Mouse (Mus musculus) heart, embryonic 12.5 days (tissue): ENCODE measurements around the gene Gpatch8. TPM values are rescaled to one million over a fixed set of nuclear protein-coding genes. Genes with fewer than 3 reads are reported as not detected.
A peak's percentile ranks its signal among the peaks of the same experiment; 100 is the strongest.

Source experiments
- ATAC-seq: fragments of 200-750 bp; cut with Nextera tagmentation; 2 replicates; pipeline ENCODE4 v1.8.0; 2017; ENCODE audit warnings: moderate TSS enrichment, moderate library complexity; ENCODE audit not compliant: insufficient number of reproducible peaks, low FRiP score
- H3K27ac ChIP-seq: fragments of 300-500 bp; sonication (generic); 2 replicates; pipeline ENCODE4 v1.5.1; 2016; ENCODE audit warnings: mild to moderate bottlenecking, moderate library complexity; ENCODE audit not compliant: poor library complexity, severe bottlenecking
- H3K27me3 ChIP-seq: fragments of 300-500 bp; sonication (generic); replicated peaks from 2 replicates; pipeline ENCODE4 v1.6.1; 2016; ENCODE audit warnings: mild to moderate bottlenecking, moderate library complexity
- H3K36me3 ChIP-seq: fragments of 300-500 bp; sonication (generic); 2 replicates; pipeline ENCODE4 v1.6.1; 2016; ENCODE audit warnings: mild to moderate bottlenecking, moderate library complexity
- H3K4me1 ChIP-seq: fragments of 300-500 bp; sonication (generic); replicated peaks from 2 replicates; pipeline ENCODE4 v1.6.1; 2016; ENCODE audit warnings: mild to moderate bottlenecking
- H3K4me2 ChIP-seq: fragments of 300-500 bp; sonication (generic); 2 replicates; pipeline ENCODE4 v1.6.1; 2016; ENCODE audit warnings: mild to moderate bottlenecking, moderate library complexity
- H3K4me3 ChIP-seq: fragments of 300-500 bp; sonication (generic); 2 replicates; pipeline ENCODE4 v1.5.1; 2016; ENCODE audit warnings: mild to moderate bottlenecking
- H3K9ac ChIP-seq: fragments of 300-500 bp; sonication (generic); 2 replicates; pipeline ENCODE4 v1.6.1; 2016; ENCODE audit warnings: mild to moderate bottlenecking, moderate library complexity
- H3K9me3 ChIP-seq: fragments of 300-500 bp; sonication (generic); replicated peaks from 2 replicates; pipeline ENCODE4 v1.6.1; 2016; ENCODE audit warnings: mild to moderate bottlenecking, moderate library complexity
- WGBS: fragments of 180-500 bp; shearing (Covaris S2); methylation state at CpG from one replicate; pipeline ENCODE4 v1.1.7; 2016; 5-methylcytosine and 5-hydroxymethylcytosine counted together
- polyA plus RNA-seq: library from polyadenylated mRNA; unstranded; fragments of >200 nt; fragmentation: Nextera tagmentation; extraction: Ambion mirVana; gene quantifications from 2 replicates; pipeline ENCODE4 v1.2.1, GENCODE M21; 2016

Gene Gpatch8
- polyA plus RNA-seq, 1 experiment from 2014 or later = 38.9 TPM

DNA sequence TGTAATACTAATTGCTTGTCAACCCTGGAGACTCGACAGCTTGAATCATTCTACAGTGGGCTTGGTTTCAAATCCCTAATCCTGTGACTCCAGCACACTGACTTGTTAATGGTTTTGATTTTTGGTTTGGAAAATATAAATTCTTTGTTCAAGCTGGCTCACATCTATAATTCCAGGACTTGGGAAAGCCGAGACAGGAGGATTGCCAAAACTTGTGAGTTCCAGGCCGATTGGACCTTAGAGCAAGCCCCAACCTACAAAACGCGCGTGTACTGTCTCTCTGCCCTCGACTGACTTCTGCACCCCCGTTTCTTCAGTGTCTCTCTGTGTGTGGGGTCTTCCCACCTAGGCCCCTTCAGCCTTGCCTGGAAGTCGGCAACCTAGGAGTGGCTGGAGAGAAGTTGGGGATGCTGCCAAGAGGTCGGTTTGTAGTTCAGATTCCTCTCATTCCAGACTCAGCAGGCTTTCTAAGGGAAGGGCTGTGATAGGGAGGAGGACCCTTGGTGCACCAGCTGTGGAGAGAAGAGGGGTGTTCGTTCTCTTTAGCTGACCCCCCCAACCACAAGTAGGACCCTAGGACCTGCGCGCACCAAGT lies 25.9 kb upstream of the Gpatch8 start:
- Histone ChIP-seq H3K27me3 (no peaks in the 10 kb centered on the region), H3K27ac (peak overlapping the region; percentile 78), H3K9me3 (peaks cover 10% of the 10 kb centered on the region; the same call in 1 of the 2 replicates), H3K36me3 (0 out of 2 replicates have a peak, but pooled peaks cover 3% of the 10 kb centered on the region), H3K4me1 (peaks cover 45% of the 10 kb centered on the region), H3K4me2 (peak overlapping the region; percentile 32), H3K9ac (peak overlapping the region; percentile 20; the same call in 1 of the 2 replicates), H3K4me3 (no peak overlapping the region)
- WGBS = 20% methylated on average over 13 of the region's 13 CpGs
- no peak; the same call in 1 of the 2 replicates for ATAC-seq

DNA sequence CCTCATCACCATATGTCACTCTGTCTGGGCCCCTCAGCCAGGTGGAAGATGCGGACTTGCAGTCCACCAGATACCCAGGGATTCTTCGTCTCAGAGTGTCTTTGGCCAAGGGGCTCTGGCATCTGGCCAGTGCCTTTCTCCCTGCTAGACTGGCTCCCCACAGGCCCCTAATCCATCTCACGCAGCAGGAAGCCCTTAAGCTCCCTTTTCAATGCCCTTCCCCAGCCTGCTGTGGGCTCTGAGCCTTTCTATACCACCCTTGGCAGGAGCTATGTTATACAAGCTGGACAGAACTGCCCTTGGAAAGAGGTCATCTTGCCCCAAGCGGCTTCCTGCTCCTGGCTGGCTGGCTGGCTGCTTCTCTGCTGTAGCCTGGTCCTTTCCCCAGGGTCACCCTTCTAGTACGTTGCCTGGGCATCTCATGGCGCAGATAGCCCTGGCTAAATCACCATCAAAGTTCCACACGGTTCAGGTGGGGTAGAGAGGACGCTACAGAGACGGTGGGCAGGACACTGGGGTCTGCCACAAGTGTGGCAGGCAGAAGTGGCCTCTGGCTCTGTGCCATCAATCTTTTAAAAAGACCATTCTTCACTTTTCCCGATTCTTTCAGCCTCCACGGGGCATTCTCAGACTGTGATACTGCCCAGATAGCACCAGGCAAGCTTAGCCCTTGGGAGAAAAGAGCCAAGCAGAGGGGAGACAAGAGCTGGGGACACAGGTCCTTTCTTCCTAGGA lies 25.3 kb upstream of the Gpatch8 start:
- Histone ChIP-seq H3K4me1 (peaks cover 48% of the 10 kb centered on the region), H3K9ac (no peak overlapping the region), H3K4me2 (peak overlapping the region; percentile 1; the same call in 1 of the 2 replicates), H3K27ac (peak overlapping the region; percentile 78), H3K9me3 (peaks cover 5% of the 10 kb centered on the region; the same call in 1 of the 2 replicates), H3K4me3 (no peak overlapping the region), H3K36me3 (no peaks in the 10 kb centered on the region), H3K27me3 (no peaks in the 10 kb centered on the region)
- ATAC-seq = no peak
- 17% methylated on average over 11 of the region's 11 CpGs for WGBS

DNA sequence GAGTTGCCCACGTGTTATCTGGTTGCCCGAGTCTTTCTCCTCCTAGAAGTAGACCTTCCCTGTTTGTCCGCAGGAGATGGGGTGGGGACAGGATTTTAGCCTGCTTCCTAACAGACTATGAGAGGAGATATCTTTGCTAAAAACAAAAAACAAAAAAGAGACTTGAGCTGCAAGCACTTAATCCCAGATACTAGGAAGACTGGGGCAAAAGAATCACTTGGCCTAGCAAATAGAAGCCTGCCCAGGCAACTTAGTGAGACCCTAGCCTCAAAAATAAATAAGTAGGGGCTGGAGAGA lies 23.8 kb upstream of the Gpatch8 start:
- WGBS = 47% methylated on average over 3 of the region's 3 CpGs
- H3K36me3 ChIP-seq = no peaks in the 10 kb centered on the region
- peaks cover 48% of the 10 kb centered on the region for H3K4me1 ChIP-seq
- ATAC-seq = no peak
- no peaks in the 10 kb centered on the region for H3K27me3 ChIP-seq
- peak overlapping the region; percentile 83; the same call in 1 of the 2 replicates for H3K27ac ChIP-seq
- H3K9ac ChIP-seq = peak overlapping the region; percentile 72
- peak overlapping the region; percentile 61 for H3K4me2 ChIP-seq
- H3K4me3 ChIP-seq = peak overlapping the region; percentile 38
- no peaks in the 10 kb centered on the region for H3K9me3 ChIP-seq

DNA sequence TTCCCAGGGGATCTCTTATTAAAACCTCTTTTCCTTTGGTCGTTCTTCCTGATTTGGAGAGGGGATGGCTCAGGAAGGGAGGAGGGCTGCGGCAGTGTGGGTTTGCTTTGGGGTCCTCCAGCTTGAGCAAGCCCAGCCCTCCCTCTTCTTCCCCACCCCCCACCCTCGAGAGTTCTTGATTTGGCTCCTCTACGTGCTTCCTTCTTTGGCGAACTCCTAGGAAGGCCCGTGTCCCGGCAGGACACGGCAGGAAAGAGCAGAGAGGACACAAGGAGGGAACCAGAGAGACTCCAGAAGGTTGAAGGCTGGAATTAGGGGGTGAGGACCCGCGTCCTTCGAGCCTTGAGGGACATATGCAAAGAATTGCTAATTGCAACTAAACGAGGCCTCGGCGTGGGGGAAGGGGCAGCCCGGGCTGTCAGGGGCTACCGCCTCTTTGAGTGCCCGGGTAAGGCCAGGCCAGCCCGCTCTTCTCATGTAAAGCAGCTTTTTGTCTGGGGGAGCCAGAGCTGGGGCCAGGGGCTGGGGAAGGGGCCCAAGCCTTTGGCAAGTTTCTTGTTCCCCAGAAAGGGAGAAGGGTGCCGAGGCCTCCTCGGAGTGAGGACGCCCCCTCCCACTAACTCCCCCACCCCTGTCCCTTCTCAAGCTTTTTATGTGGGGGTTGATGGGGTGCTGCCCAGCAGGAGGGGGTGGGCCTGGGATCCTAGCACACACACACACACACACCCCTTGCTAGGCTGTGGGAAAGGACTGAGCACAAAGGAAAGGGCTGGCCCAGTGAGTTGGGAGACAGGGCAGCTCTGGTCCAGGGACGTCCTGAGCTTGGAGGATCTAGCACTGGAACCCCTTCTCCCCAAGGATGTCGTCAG lies 23.2 kb upstream of the Gpatch8 start, which contains the start of gene Gm11627:
TSS of gene Gm11627 (minus strand) at position 297 of the 869 bp plus-strand sequence.
- no peaks in the 10 kb centered on the region for H3K36me3 ChIP-seq
- peaks cover 48% of the 10 kb centered on the region for H3K4me1 ChIP-seq
- H3K27ac ChIP-seq = peak within 1 kb of the TSS; percentile 83
- H3K9ac ChIP-seq = peak within 1 kb of the TSS; percentile 72
- ATAC-seq = peak; percentile 19; the same call in 1 of the 2 replicates
- no peaks in the 10 kb centered on the region for H3K27me3 ChIP-seq
- no peaks in the 10 kb centered on the region for H3K9me3 ChIP-seq
- H3K4me2 ChIP-seq = peak within 1 kb of the TSS; percentile 61
- peak within 1 kb of the TSS; percentile 38 for H3K4me3 ChIP-seq
- WGBS = 11% methylated on average over 23 of the region's 23 CpGs

DNA sequence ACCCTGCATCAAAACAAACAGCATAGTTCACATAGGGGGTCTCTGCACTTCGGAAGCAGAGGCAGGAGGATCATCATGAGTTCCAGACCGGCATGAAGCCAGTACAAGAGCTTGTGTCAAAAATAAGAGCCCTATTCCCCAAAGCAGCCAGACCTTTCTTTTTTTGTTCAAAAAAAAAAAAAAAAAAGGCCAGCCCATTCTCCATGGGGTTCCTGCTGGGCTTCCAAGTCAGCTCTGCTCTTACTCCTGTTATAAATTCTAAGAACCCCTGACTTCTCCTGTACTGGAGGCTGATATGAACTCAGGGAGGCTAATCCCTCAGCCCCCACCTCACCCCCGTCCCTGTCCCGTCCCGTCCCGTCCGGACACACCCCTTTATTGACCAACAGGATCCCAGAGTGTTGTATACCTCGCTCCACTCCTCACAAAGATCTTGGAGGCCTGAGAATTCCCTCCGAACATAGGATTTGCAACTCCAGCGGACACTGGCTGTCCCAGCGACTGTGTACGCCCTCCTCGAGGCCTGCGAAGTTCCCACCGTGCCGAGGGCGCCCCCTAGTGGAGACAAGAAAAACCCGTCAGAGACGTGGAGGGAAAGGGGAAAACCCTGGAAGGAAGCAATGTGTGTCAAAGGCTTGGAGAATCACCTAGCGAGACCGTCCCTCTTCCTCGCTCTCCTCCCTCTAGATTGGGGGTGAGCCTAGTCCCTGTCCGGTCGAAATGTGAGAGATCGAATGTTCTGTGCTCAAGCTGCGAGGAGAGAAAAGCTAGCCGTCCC lies 22.3 kb upstream of the Gpatch8 start:
- ATAC-seq = peak; percentile 13; the same call in 1 of the 2 replicates
- peaks cover 48% of the 10 kb centered on the region for H3K4me1 ChIP-seq
- peak overlapping the region; percentile 38 for H3K4me3 ChIP-seq
- peak overlapping the region; percentile 72 for H3K9ac ChIP-seq
- H3K4me2 ChIP-seq = peak overlapping the region; percentile 61
- no peaks in the 10 kb centered on the region for H3K36me3 ChIP-seq
- WGBS = 9% methylated on average over 27 of the region's 27 CpGs
- H3K9me3 ChIP-seq = no peaks in the 10 kb centered on the region
- no peaks in the 10 kb centered on the region for H3K27me3 ChIP-seq
- peak overlapping the region; percentile 83 for H3K27ac ChIP-seq

DNA sequence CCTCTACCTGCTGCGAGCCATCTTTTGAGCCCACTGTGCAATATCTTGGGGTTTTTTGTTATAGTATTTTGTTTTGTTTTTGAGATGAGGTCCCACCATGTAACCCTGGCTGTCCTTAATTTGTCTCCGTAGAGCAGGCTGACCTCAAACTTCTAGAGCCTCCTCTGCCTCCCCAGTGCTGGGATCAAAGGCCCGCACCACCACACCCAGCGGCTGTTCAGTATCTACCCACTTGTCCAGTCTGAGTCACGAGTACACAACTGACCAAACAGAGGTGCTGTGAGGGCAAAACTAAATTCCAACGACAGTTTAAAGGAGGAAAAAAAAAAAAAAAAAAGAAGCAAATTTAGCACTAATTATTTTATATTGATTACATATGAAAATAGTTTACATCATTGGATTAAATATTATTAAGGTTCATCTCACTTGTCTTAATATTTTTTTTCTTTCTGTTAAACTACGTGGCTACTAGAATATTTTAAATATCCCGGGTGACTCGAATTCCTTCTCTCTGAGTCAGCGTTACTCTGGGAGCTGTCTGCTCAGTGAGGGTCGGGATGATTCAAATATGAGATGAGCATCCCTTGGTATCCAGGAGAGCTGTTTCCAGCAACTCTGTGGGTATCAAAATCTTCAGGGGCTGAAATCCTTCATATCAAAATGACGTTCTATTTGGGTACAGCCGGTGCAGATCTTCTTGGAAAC lies 20.0 kb upstream of the Gpatch8 start:
- H3K9ac ChIP-seq = no peak overlapping the region

DNA sequence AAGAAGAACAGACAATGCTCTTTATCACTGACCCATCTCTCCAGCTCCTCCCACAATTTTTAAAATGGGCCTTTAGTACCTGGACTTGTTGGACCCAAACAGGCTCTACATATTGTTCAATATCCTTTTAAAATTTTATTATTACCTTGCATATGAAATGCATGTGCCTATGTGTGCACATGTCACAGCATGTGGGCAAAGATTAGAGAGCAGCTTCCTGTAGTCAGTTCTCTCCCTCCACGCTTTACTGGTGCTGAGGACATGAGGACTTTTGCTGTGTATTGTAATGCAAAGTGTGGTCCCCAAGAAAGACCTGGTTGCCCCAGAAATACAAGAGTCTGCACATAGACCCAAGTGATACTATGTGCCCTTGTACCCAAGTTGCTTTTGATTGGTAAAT lies 18.8 kb upstream of the Gpatch8 start:
- Histone ChIP-seq H3K4me1 (peaks cover 24% of the 10 kb centered on the region), H3K9me3 (no peaks in the 10 kb centered on the region), H3K36me3 (no peaks in the 10 kb centered on the region), H3K4me3 (no peak overlapping the region), H3K27me3 (no peaks in the 10 kb centered on the region), H3K4me2 (no peak overlapping the region), H3K27ac (no peak overlapping the region), H3K9ac (no peak overlapping the region)
- ATAC-seq = no peak
- 69% methylated on average over 1 of the region's 1 CpGs for WGBS

More for the DNA sequence above, 20.0 kb upstream of the Gpatch8 start:
- 36% methylated on average over 13 of the region's 13 CpGs for WGBS
- H3K27ac ChIP-seq = peak overlapping the region; percentile 2; the same call in 1 of the 2 replicates
- no peak for ATAC-seq
- no peak overlapping the region for H3K4me3 ChIP-seq
- no peaks in the 10 kb centered on the region for H3K9me3 ChIP-seq
- no peaks in the 10 kb centered on the region for H3K27me3 ChIP-seq
- H3K4me2 ChIP-seq = no peak overlapping the region
- peaks cover 32% of the 10 kb centered on the region for H3K4me1 ChIP-seq
- H3K36me3 ChIP-seq = no peaks in the 10 kb centered on the region

DNA sequence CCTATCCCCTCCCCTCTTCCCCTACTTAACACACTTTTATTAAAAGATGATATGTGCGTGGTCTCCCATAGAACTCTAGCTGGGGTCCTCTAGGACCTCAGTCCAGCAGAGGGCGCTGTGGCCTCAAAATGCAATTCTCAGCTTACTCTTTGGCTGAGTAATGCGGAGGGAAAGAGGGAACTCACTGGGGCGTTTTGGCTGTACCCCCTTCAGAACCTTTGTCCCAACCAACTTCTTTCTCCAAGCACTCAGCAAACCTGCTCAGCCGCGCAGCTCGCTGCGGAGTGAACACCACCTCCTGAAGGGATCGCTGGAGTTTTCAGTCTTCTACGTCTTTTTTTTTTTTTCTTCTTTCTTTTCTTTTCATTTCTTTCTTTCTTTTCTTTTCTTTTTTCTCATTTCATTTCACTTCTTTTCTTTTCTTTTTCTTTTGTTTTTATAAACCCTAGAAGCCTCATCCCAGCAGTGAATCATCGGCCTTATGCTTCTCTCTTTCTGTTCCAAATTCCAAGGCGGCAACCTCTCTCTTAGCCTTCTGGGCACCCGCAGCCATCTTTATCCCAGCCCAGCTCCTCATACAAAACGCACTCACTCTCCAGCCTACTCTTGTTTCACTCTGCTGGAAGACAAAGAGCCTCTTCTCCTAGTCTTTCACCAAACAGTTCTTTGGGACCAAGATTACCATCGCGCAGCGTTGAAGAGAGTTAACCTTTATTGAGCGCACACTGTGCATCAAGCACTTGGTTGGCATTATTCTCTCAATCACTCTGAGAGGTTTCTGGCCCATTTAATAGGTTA lies 16.9 kb upstream of the Gpatch8 start:
- peak overlapping the region; percentile 73 for H3K9ac ChIP-seq
- peak; percentile 63; the same call in 1 of the 2 replicates for ATAC-seq
- 14% methylated on average over 18 of the region's 18 CpGs for WGBS
- H3K27ac ChIP-seq = no peak overlapping the region
- H3K4me2 ChIP-seq = peak overlapping the region; percentile 75
- no peaks in the 10 kb centered on the region for H3K36me3 ChIP-seq
- H3K27me3 ChIP-seq = no peaks in the 10 kb centered on the region
- no peaks in the 10 kb centered on the region for H3K9me3 ChIP-seq
- H3K4me3 ChIP-seq = peak overlapping the region; percentile 54
- H3K4me1 ChIP-seq = peaks cover 8% of the 10 kb centered on the region

DNA sequence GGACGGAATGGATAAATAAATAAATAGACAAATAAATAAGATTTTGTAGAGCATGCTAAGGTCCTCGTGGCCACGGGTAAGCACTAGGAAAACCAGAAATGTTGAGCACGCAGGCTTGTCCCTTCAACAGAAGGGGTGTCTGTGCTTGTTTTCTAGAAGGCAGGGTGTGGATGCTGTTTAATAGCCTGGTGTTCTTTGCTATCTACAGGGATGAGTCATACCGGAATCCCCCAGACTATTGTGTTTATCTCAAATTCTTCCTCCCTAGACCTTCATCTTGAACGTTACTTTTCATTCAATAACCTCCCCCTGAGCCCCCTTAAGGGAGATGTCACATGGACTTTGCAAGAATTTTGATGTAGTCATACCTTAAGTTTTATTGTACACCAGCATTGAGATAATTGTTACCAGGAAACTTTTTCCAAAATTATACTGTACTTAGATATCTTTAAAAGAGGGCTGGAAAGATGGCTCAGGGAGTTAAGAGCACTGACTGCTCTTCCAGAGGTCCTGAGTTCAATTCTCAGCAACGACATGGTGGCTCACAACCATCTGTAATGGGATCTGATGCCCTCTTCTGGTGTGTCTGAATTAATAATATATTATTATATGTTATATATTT lies 12.7 kb upstream of the Gpatch8 start:
- no peak for ATAC-seq
- Histone ChIP-seq H3K27me3 (no peaks in the 10 kb centered on the region), H3K4me3 (no peak overlapping the region), H3K36me3 (no peaks in the 10 kb centered on the region), H3K4me1 (peaks cover 11% of the 10 kb centered on the region; the same call in 1 of the 2 replicates), H3K9me3 (no peaks in the 10 kb centered on the region), H3K4me2 (no peak overlapping the region), H3K27ac (no peak overlapping the region), H3K9ac (no peak overlapping the region)
- WGBS = 63% methylated on average over 7 of the region's 7 CpGs
